11 mouse cellular contexts compared by ENCODE assay signal in the genomic region with DNA sequence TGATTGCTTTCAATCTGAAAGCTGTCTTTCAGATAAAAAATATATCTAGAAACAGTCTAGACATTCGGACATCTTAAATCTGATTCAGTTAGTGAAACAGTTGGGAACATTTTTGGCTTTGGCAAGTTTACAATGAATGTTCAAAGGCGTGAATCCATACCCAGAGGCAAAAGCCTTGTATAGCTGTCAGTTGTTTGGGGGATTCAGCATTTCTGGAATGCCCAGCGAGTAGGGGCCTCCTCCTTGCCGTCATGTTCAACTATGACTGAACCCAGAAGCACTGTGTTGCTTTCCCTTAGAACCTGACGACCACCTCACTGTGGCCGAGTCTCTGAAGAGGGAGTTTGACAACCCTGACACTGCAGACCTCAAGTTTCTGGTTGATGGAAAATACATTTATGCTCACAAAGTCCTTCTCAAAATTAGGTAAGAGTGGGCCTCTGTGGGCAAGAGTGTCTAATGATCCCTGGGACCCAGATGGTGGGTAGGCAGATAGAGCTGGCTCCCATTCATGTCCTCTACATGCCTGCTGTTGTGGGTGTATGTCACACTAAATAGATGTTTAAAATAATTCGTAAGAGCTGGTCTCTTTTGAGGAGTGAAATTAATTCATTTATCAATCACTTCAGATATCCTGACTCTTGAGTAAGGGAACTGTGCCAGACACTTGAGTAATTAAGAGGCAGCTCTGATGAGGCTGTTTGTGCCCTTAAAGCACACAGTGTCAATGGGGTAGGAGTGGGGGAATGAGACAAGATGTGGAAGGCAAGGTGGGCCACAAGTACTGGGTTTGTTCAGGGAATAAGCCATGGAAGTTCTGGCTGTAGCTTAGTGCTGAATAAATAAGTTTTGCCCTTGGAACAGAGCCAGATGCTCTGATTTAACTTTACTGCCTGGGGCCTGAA. TPM values are rescaled to one million over a fixed set of nuclear protein-coding genes. Genes with fewer than 3 reads are reported as not detected.
A peak's percentile ranks its signal among the peaks of the same experiment; 100 is the strongest.
DNase-seq lines count a peak whose midpoint lies in the region; ATAC-seq and TF ChIP-seq lines count a peak whose summit lies in the region.
"Had no signal": no experiment of that assay in that cellular context is flagged by ENCODE, and none has a peak within 500 bp of the region (broad histone marks: within the 10 kb centered on the region; RNA-seq: fewer than 3 reads in every experiment).

No protein-coding gene starts in this region.

- no peak for TF ChIP-seq POLR2A in heart, adult 2 months (IDR thresholded peaks at IDR 0.05; ENCODE audit: insufficient read depth, low read depth, low read length)
- no peak for TF ChIP-seq POLR2A in lung, adult 2 months (IDR thresholded peaks at IDR 0.05; ENCODE audit: borderline replicate concordance, extremely low read depth, low read depth, low read length)
- TF ChIP-seq POLR2A in cerebellum, adult 2 months (IDR thresholded peaks at IDR 0.05; ENCODE audit: borderline replicate concordance, insufficient read depth, low read length): no peak

- no peak for TF ChIP-seq EP300 in heart, adult 2 months (IDR thresholded peaks at IDR 0.05; ENCODE audit: insufficient read depth, low read depth, low read length)

- no peak overlapping the region for H3K4me2 ChIP-seq in lung, embryonic 14.5 days
- no peak overlapping the region for H3K4me2 ChIP-seq in embryonic facial prominence, embryonic 14.5 days (ENCODE audit: low read depth, low read length)
- no peak overlapping the region for H3K4me2 ChIP-seq in neural tube, embryonic 15.5 days
- H3K4me2 ChIP-seq: heart, embryonic 11.5 days had no signal

- intact Hi-C loops in heart, adult 2 months (cut with DNase I): loop anchor here (5.0 kb wide), 1 partner anchor 62 kb away; no protein-coding TSS in a partner anchor

- no peak for TF ChIP-seq CTCF in heart, adult 2 months (IDR thresholded peaks at IDR 0.05)
- no peak for TF ChIP-seq CTCF in lung, embryonic 14.5 days (IDR thresholded peaks at IDR 0.05; ENCODE audit: low read depth)
- no peak for TF ChIP-seq CTCF in lung, adult 2 months (IDR thresholded peaks at IDR 0.05; ENCODE audit: insufficient read depth, low read length)
- no peak for TF ChIP-seq CTCF in cerebellum, adult 2 months (IDR thresholded peaks at IDR 0.05; ENCODE audit: borderline replicate concordance, insufficient read depth, low read depth, low read length)

- H3K4me1 ChIP-seq in heart, adult 2 months (ENCODE audit: control insufficient read depth, insufficient read depth, low read length): peaks cover 4% of the 10 kb centered on the region
- H3K4me1 ChIP-seq in lung, embryonic 14.5 days (ENCODE audit: insufficient read depth): no peaks in the 10 kb centered on the region
- H3K4me1 ChIP-seq in lung, adult 2 months (ENCODE audit: control insufficient read depth, insufficient read depth, low read length): no peaks in the 10 kb centered on the region
- H3K4me1 ChIP-seq in embryonic facial prominence, embryonic 14.5 days (ENCODE audit: control insufficient read depth, insufficient read depth, low read length): no peaks in the 10 kb centered on the region
- H3K4me1 ChIP-seq in neural tube, embryonic 15.5 days: no peaks in the 10 kb centered on the region
- peaks cover 21% of the 10 kb centered on the region for H3K4me1 ChIP-seq in cerebellum, adult 2 months (ENCODE audit: control insufficient read depth, insufficient read depth, low read length)

- DNase-seq in heart, adult 11 months: peak; percentile 78
- no peak for DNase-seq in heart, adult 2 months
- DNase-seq in lung, embryonic 14.5 days: peak; percentile 57
- no peak for DNase-seq in lung, adult 2 months
- peak; percentile 17 for DNase-seq in embryonic facial prominence, embryonic 14.5 days (ENCODE audit: low spot score)
- no peak for DNase-seq in thymus, postnatal 14 days
- DNase-seq in cerebellum, adult 2 months: no peak
- DNase-seq: cerebellum, adult 11 months had no signal

- no peak overlapping the region for H3K27ac ChIP-seq in heart, adult 2 months
- no peak overlapping the region for H3K27ac ChIP-seq in lung, embryonic 14.5 days (ENCODE audit: low read depth)
- H3K27ac ChIP-seq in embryonic facial prominence, embryonic 14.5 days (replicated peaks; ENCODE audit: low read depth, low read length): no peak overlapping the region
- H3K27ac ChIP-seq in neural tube, embryonic 15.5 days (replicated peaks): 0 out of 2 replicates have a peak overlapping the region, but pooled peaks have one; percentile 15
- no peak overlapping the region for H3K27ac ChIP-seq in cerebellum, adult 2 months (ENCODE audit: insufficient read depth, low read length)

- no peaks in the 10 kb centered on the region for H3K27me3 ChIP-seq in heart, adult 2 months (ENCODE audit: control insufficient read depth, insufficient read depth, low read length)
- H3K27me3 ChIP-seq in lung, embryonic 14.5 days (ENCODE audit: insufficient read depth, low read length): no peaks in the 10 kb centered on the region
- H3K27me3 ChIP-seq in embryonic facial prominence, embryonic 14.5 days (replicated peaks; ENCODE audit: control insufficient read depth, insufficient read depth, low read length): no peaks in the 10 kb centered on the region
- H3K27me3 ChIP-seq in neural tube, embryonic 15.5 days (replicated peaks): no peaks in the 10 kb centered on the region
- H3K27me3 ChIP-seq in cerebellum, adult 2 months (ENCODE audit: control insufficient read depth, insufficient read depth, low read length): no peaks in the 10 kb centered on the region

- no peak overlapping the region for H3K9ac ChIP-seq in heart, adult 2 months (ENCODE audit: low read depth, low read length)
- H3K9ac ChIP-seq in lung, embryonic 14.5 days: no peak overlapping the region
- no peak overlapping the region for H3K9ac ChIP-seq in embryonic facial prominence, embryonic 14.5 days (ENCODE audit: low read depth, low read length)
- no peak overlapping the region for H3K9ac ChIP-seq in neural tube, embryonic 15.5 days (replicated peaks)

- no peak for ATAC-seq in lung, embryonic 14.5 days (ENCODE audit: insufficient read depth)
- ATAC-seq in embryonic facial prominence, embryonic 14.5 days (ENCODE audit: low read depth): no peak
- ATAC-seq in neural tube, embryonic 15.5 days (ENCODE audit: low FRiP score): no peak
- ATAC-seq: hindbrain, embryonic 16.5 days had no signal

- WGBS in heart, adult 2 months: 78% methylated on average over 7 of the region's 7 CpGs
- WGBS in lung, embryonic 14.5 days: 74% methylated on average over 7 of the region's 7 CpGs
- WGBS in lung, adult 2 months: 80% methylated on average over 7 of the region's 7 CpGs
- 72% methylated on average over 7 of the region's 7 CpGs for WGBS in embryonic facial prominence, embryonic 14.5 days
- 83% methylated on average over 7 of the region's 7 CpGs for WGBS in neural tube, embryonic 15.5 days
- WGBS in cerebellum, adult 2 months: 74% methylated on average over 7 of the region's 7 CpGs

- no peaks in the 10 kb centered on the region for H3K79me2 ChIP-seq in heart, adult 2 months (replicated peaks; ENCODE audit: control insufficient read depth, insufficient read depth, low read length)

- H3K4me3 ChIP-seq in heart, adult 2 months: no peak overlapping the region
- H3K4me3 ChIP-seq in lung, embryonic 14.5 days (ENCODE audit: low read depth, low read length): no peak overlapping the region
- H3K4me3 ChIP-seq in lung, adult 2 months (replicated peaks; ENCODE audit: extremely low read depth, low read depth, low read length): no peak overlapping the region
- H3K4me3 ChIP-seq in embryonic facial prominence, embryonic 14.5 days (ENCODE audit: low read depth, low read length): no peak overlapping the region
- H3K4me3 ChIP-seq in neural tube, embryonic 15.5 days (replicated peaks): no peak overlapping the region
- no peak overlapping the region for H3K4me3 ChIP-seq in cerebellum, adult 2 months (replicated peaks; ENCODE audit: insufficient read depth, low read depth, low read length)

- peaks cover 4% of the 10 kb centered on the region for H3K36me3 ChIP-seq in heart, adult 2 months (ENCODE audit: control insufficient read depth, insufficient read depth, low read length)
- H3K36me3 ChIP-seq in lung, embryonic 14.5 days (ENCODE audit: insufficient read depth): peaks cover 91% of the 10 kb centered on the region
- peaks cover 91% of the 10 kb centered on the region for H3K36me3 ChIP-seq in embryonic facial prominence, embryonic 14.5 days (ENCODE audit: control insufficient read depth, insufficient read depth, low read length)
- H3K36me3 ChIP-seq in neural tube, embryonic 15.5 days: peaks cover 39% of the 10 kb centered on the region

- H3K9me3 ChIP-seq in lung, embryonic 14.5 days (ENCODE audit: low read depth, low read length): no peaks in the 10 kb centered on the region
- no peaks in the 10 kb centered on the region for H3K9me3 ChIP-seq in embryonic facial prominence, embryonic 14.5 days (ENCODE audit: control insufficient read depth, low read length)
- H3K9me3 ChIP-seq in neural tube, embryonic 15.5 days (replicated peaks): no peaks in the 10 kb centered on the region

RNA-seq across cellular contexts. Expression of a gene that starts 51.5 kb away (rescaled TPM):
- total RNA-seq in heart, adult 2 months (2021): 10 to 100 TPM; 20.8 to 20.9 TPM
- polyA plus RNA-seq in heart, adult 2 months (2012; rRNA removed): 16.9 and 25.7 TPM in 2 replicates
- 119 and 124 TPM in 2 replicates for polyA plus RNA-seq in lung, embryonic 14.5 days (2014; fragmentation: Nextera tagmentation; extraction: Ambion mirVana)
- polyA plus RNA-seq in lung, adult 2 months (2012; rRNA removed): 26.3 and 28.9 TPM in 2 replicates
- 86.4 and 95.1 TPM in 2 replicates for polyA plus RNA-seq in embryonic facial prominence, embryonic 14.5 days (2014; fragmentation: Nextera tagmentation; extraction: Ambion mirVana)
- 56.8 and 63.3 TPM in 2 replicates for polyA plus RNA-seq in neural tube, embryonic 15.5 days (2015; fragmentation: Nextera tagmentation; extraction: Ambion mirVana)
- polyA plus RNA-seq in cerebellum, adult 2 months (2012; rRNA removed): 27.0 and 30.2 TPM in 2 replicates

Comparison
In these comparisons a context has a peak if more than half of its experiments do, and no peak if none do; other contexts are left out.
1. DNase-seq: peak in heart, adult 11 months (single experiment), lung, embryonic 14.5 days (single experiment) and embryonic facial prominence, embryonic 14.5 days (single experiment); none in heart, adult 2 months (0 of 2), lung, adult 2 months (single experiment), thymus, postnatal 14 days (single experiment) and cerebellum, adult 2 months (0 of 2).